Mouse (Mus musculus) spleen, postnatal 36 days (tissue): ENCODE data around the gene Gm49395.
A peak's percentile ranks its signal among the peaks of the same experiment; 100 is the strongest.

Experiments
- DNase-seq, 2 experiments: peaks; one replicate each; pipeline ENCODE4 v3.0.0; 2022; ENCODE audit warnings: low spot score in 2 of 2, mixed read lengths in 1 of 2

Gene Gm49395

DNA sequence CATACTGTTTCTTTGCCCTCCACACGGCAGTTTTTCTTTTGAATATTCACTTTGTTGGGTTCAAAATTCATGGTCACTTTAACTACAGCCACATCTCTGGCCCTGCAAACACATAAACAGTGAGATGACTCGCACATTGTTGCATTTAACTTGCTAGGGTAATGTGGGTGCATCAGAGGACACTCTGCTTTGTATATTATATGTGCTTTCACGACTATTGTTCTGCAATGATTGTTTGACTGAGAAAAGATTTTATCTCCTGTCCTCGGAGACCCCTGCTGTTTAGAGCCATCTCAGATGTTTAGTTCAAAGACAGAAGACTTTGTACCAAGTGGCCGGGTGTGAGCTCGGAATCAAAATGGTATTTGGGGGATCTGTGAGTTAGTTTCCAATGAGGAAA lies 114.1 kb downstream of the Gm49395 start:
- no peak for DNase-seq

DNA sequence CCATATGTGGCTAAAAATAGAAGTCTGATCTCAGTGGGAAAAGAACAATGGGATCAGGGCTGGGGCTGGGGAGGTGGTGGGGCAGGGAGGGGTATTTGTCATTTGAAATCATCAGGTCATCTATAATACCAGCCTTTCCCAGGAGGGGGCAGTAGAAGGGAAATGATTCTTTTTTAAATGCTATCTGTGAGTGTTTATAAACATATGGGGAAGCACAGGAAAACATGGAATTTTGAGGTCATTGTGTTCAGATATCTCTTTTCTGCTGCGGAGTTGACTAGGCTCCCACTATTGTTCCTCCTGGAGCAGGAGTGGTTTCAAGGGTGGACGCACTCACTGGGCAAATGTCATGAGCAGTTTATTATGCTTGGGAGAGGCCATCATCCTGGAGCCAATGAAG lies 114.6 kb downstream of the Gm49395 start:
- peak in 1 of 2 experiments; percentile 25 for DNase-seq
